Mouse (Mus musculus): ENCODE results near the gene S100pbp. TPM values are rescaled to one million over a fixed set of nuclear protein-coding genes. Genes with fewer than 3 reads are reported as not detected.
"Not testable (repeated sequence)": the region's sequence is repeated elsewhere in the genome, so short reads cannot be mapped to it uniquely, and the experiment has no call there.

Gene S100pbp
- polyA plus RNA-seq, 1 experiment from 2014 or later: 20.3 TPM

DNA sequence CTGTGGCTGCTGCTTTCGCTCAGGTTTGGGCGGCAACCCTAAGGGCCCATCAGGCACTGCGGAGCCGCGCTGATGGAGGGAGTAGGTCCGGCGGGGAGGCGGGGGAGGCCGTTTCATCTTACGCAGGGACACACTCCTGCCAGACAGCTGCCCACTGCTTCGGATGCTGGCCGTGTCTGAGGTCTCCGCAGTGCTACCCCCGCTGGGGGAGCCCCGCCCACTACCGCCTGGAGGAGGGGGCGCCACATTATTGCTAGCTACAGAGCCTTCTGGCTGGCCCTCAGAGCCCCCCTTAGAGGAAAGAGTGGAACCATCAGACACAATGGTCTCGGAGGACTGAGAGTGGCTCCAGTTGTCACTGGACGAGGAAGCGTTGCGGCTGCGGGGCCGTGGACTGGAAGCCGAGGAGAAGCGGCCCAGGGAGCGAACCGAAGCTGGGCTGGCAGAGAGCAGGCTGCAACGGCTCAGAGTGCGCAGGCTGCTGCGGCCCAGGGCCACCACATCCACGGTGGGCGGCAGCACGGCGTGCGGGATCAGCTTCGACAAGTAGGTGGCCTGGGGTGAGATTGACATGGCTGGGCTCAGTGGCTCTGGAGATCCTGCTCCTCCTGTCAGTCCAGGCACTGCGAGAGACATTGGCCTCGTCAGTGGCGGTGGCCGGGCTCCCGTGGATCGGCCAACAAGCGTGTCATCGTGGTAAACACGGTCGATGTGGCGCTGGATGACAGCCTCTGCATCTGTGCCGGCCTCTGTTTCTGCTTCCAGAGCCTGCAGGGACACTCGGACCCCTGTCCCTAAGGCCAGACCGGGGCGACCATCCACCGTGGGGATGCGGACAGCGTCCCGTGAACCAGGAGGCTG is 34.1 kb upstream of the S100pbp start:
- no peak overlapping the region for H3K9ac ChIP-seq (replicated peaks; ENCODE audit: low read depth, low read length)
- 45% methylated on average over 55 of the region's 55 CpGs for WGBS
- no peaks in the 10 kb centered on the region for H3K9me3 ChIP-seq (ENCODE audit: control insufficient read depth, low read depth, low read length)
- H3K4me2 ChIP-seq (replicated peaks; ENCODE audit: low read depth, low read length): peak overlapping the region; percentile 37
- H3K4me1 ChIP-seq (ENCODE audit: control insufficient read depth, insufficient read depth, low read length): peaks cover 28% of the 10 kb centered on the region
- H3K27me3 ChIP-seq (ENCODE audit: control insufficient read depth, insufficient read depth, low read length): no peaks in the 10 kb centered on the region
- peaks cover 54% of the 10 kb centered on the region for H3K36me3 ChIP-seq (ENCODE audit: control insufficient read depth, insufficient read depth, low read length)
- no peak overlapping the region for H3K27ac ChIP-seq (ENCODE audit: low read length)
- H3K4me3 ChIP-seq (ENCODE audit: low read depth, low read length): peak overlapping the region; percentile 15
- peak; percentile 25; the same call in 1 of the 2 replicates for ATAC-seq (ENCODE audit: insufficient number of reproducible peaks, insufficient read depth, low FRiP score, low read depth)

DNA sequence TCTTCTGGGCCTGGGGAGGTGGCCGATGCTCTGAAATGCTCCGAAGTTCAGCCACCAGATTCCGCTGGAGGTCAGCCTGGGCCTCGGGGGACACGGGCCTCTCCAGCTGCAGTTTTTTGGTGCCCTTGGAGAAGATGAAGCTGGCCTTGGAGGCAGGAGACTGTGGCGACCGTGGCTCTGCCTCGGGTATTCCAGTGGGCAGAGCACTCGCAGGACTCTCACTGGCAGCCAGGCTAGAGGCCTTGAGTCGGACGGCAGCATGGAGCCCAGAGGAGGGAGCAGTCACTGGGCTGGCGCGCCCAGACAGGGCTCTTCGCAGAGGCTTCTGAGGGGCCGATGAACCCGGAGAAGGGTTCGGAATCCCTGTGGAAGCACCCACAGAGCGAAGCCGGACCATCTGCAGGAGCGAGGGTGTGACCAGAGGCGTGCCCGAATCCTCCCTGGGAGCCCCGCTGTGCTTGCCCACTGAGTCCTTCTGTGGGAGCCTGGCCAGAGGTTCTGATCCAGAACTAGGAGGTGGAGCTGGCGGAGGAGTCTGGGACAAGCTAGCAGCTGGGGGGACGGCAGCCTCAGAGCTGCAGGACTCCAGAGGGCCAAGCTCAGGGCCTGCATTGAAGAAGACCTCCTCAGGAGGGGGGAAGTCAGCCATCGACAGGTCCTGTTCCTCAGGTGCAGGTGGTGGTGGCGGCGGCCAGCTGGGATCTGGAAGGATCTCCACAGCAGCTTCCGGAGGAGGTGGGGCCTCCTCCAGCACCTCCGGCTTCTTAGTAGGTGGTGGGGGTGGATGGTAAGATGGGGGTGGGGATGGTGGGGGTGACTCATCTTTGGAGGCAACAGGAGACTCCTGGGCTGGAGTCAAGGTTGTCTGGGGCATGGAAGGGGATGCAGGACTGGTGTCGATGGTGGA is 32.7 kb upstream of the S100pbp start:
- Histone ChIP-seq H3K36me3 (ENCODE audit: control insufficient read depth, insufficient read depth, low read length) (peaks cover 66% of the 10 kb centered on the region), H3K4me1 (ENCODE audit: control insufficient read depth, insufficient read depth, low read length) (peaks cover 18% of the 10 kb centered on the region), H3K9ac (replicated peaks; ENCODE audit: low read depth, low read length) (no peak overlapping the region), H3K27me3 (ENCODE audit: control insufficient read depth, insufficient read depth, low read length) (no peaks in the 10 kb centered on the region), H3K27ac (ENCODE audit: low read length) (no peak overlapping the region), H3K4me2 (replicated peaks; ENCODE audit: low read depth, low read length) (no peak overlapping the region), H3K9me3 (ENCODE audit: control insufficient read depth, low read depth, low read length) (no peaks in the 10 kb centered on the region), H3K4me3 (ENCODE audit: low read depth, low read length) (no peak overlapping the region)
- WGBS: 75% methylated on average over 29 of the region's 31 CpGs
- no peak for ATAC-seq (ENCODE audit: insufficient number of reproducible peaks, insufficient read depth, low FRiP score, low read depth)

DNA sequence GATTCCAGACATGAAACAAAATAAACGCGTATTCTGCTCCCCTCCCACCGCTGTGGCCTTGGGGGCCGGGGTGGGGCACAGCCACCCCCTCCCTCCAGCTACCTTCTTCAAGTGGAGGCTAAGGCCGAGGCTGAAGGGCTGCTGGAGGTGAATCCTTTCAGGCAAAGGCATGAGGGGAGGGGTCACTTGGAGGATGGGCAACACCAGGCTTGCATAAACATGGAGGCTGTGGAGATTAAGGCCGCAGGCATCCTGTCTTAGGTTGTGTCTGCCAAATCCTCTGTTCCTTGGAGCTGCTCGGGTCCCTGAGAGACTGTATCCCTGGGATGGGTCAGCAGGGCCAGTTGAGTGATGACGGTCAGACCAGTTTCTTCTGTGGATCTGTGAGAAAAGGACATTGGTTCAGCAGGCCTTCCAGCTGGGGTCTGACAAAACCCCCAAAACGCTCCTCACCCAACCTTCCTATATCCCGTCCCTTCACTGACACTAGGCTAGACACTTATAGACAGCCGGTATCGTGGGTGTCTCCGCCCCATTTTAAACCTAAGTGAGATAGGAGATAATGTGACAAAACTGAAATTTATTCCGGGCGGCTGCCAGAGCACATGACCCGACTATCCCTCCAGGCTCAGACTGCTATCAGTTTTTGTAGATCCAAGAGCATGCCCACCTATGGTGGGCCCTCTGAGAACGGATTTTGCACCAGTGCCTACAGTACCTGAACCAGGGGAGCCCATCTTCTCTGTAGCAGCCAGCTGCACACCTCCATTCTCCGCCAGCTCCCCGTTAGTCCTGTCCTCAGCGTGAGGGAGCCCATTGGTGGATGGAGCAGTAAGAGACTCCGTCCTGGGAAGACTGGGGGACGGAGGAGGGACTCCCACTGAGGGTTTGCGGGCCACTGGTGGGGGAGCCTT is 31.8 kb upstream of the S100pbp start:
- Histone ChIP-seq H3K4me1 (ENCODE audit: control insufficient read depth, insufficient read depth, low read length) (peaks cover 9% of the 10 kb centered on the region), H3K4me3 (ENCODE audit: low read depth, low read length) (no peak overlapping the region), H3K27ac (ENCODE audit: low read length) (no peak overlapping the region), H3K9me3 (ENCODE audit: control insufficient read depth, low read depth, low read length) (no peaks in the 10 kb centered on the region), H3K27me3 (ENCODE audit: control insufficient read depth, insufficient read depth, low read length) (no peaks in the 10 kb centered on the region), H3K4me2 (replicated peaks; ENCODE audit: low read depth, low read length) (no peak overlapping the region), H3K36me3 (ENCODE audit: control insufficient read depth, insufficient read depth, low read length) (peaks cover 75% of the 10 kb centered on the region), H3K9ac (replicated peaks; ENCODE audit: low read depth, low read length) (no peak overlapping the region)
- 70% methylated on average over 23 of the region's 23 CpGs for WGBS
- ATAC-seq (ENCODE audit: insufficient number of reproducible peaks, insufficient read depth, low FRiP score, low read depth): no peak

DNA sequence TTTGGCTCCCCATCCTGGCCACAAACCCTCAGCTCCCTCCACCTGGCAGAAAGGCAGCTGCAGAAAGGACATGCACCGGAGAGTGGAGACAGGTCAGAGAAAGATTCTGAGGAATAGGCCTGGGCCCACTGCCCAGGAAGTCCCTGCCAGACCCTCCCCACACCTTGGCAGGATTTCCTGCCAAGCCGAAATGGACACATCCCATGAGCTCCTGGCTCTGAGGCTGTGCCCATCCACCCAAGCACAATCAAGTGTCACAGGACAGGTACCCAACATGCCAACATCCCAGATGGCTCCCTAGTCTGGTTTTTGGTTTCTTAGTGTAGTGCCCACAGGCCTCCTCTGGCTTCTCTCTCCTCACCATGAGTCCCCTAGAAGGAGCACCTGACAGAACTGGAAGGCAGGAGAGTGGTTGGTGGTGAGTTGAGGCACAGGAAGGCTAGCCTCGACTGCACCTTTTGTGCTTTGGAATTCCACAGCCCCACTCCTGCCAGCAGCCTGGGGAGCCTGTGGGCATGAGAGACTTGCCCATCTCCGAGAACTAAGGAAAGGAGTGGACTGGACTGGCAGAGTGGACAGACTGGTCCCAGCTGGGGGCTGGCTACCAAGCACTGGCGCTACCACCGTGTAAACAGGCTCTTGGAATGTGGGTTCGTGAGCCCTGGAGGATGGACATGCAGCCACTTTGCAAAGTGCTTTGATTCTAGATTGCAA is 31.0 kb upstream of the S100pbp start:
- 59% methylated on average over 7 of the region's 7 CpGs for WGBS
- no peak for ATAC-seq (ENCODE audit: insufficient number of reproducible peaks, insufficient read depth, low FRiP score, low read depth)
- Histone ChIP-seq H3K9ac (replicated peaks; ENCODE audit: low read depth, low read length) (no peak overlapping the region), H3K4me3 (ENCODE audit: low read depth, low read length) (no peak overlapping the region), H3K9me3 (ENCODE audit: control insufficient read depth, low read depth, low read length) (no peaks in the 10 kb centered on the region), H3K27me3 (ENCODE audit: control insufficient read depth, insufficient read depth, low read length) (no peaks in the 10 kb centered on the region), H3K4me1 (ENCODE audit: control insufficient read depth, insufficient read depth, low read length) (0 out of 2 replicates have a peak, but pooled peaks cover 5% of the 10 kb centered on the region), H3K27ac (ENCODE audit: low read length) (no peak overlapping the region), H3K4me2 (replicated peaks; ENCODE audit: low read depth, low read length) (no peak overlapping the region), H3K36me3 (ENCODE audit: control insufficient read depth, insufficient read depth, low read length) (peaks cover 77% of the 10 kb centered on the region)

DNA sequence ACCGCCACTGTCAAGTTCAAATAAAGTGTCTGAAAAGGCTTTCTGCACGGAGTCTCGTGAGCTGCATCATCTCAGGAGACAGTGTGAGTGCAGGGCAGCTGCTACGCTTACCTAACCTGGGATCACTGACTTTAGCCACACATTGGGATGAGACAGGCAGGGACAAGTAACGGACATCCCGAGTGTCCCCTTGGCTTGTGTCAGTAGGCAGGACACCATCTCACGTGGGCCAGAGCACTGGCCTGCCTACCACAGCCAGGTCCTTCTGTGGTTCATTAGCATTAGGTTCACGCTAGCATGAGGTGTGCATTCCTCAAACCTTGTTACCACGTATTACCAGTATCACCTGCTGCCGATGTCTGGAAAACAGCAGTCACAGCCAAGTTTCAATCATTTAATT is 29.7 kb upstream of the S100pbp start:
- WGBS: 90% methylated on average over 10 of the region's 10 CpGs
- Histone ChIP-seq H3K9me3 (ENCODE audit: control insufficient read depth, low read depth, low read length) (no peaks in the 10 kb centered on the region), H3K4me1 (ENCODE audit: control insufficient read depth, insufficient read depth, low read length) (0 out of 2 replicates have a peak, but pooled peaks cover 5% of the 10 kb centered on the region), H3K27me3 (ENCODE audit: control insufficient read depth, insufficient read depth, low read length) (no peaks in the 10 kb centered on the region), H3K9ac (replicated peaks; ENCODE audit: low read depth, low read length) (no peak overlapping the region), H3K4me2 (replicated peaks; ENCODE audit: low read depth, low read length) (no peak overlapping the region), H3K4me3 (ENCODE audit: low read depth, low read length) (no peak overlapping the region), H3K27ac (ENCODE audit: low read length) (no peak overlapping the region), H3K36me3 (ENCODE audit: control insufficient read depth, insufficient read depth, low read length) (peaks cover 79% of the 10 kb centered on the region)
- ATAC-seq (ENCODE audit: insufficient number of reproducible peaks, insufficient read depth, low FRiP score, low read depth): no peak

DNA sequence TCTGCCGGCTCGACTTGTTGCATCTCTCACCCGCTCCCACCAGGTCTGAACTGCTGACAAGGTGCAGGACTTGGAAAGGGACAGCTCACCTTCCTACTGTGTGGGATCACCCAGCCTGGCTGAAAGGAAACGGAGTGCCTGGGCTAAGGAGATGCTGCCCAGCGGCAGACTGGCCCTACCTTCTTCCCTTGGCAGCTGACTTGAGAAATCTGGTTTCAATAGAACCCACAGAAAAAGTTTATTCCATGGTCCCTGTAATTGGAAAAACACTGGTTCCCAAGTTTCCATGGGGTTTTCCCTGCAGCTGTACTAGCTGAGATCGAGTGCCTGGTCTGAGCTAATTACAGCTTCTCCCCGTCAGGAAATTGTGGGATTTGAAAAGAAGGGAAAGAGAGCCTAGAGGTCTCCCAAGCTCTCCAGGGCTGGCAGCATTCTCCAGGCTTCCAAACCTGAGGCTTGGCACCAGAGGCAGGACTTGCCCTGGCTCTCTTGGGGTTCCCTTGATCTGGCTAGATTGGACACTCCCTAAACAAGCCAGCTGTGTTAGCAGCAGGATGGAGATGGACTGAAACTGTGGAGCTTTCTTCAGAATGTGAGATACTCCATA is 29.1 kb upstream of the S100pbp start:
- Histone ChIP-seq H3K9me3 (ENCODE audit: control insufficient read depth, low read depth, low read length) (no peaks in the 10 kb centered on the region), H3K4me1 (ENCODE audit: control insufficient read depth, insufficient read depth, low read length) (0 out of 2 replicates have a peak, but pooled peaks cover 5% of the 10 kb centered on the region), H3K27me3 (ENCODE audit: control insufficient read depth, insufficient read depth, low read length) (no peaks in the 10 kb centered on the region), H3K9ac (replicated peaks; ENCODE audit: low read depth, low read length) (no peak overlapping the region), H3K27ac (ENCODE audit: low read length) (no peak overlapping the region), H3K36me3 (ENCODE audit: control insufficient read depth, insufficient read depth, low read length) (peaks cover 79% of the 10 kb centered on the region), H3K4me2 (replicated peaks; ENCODE audit: low read depth, low read length) (no peak overlapping the region), H3K4me3 (ENCODE audit: low read depth, low read length) (no peak overlapping the region)
- ATAC-seq (ENCODE audit: insufficient number of reproducible peaks, insufficient read depth, low FRiP score, low read depth): no peak
- 78% methylated on average over 7 of the region's 7 CpGs for WGBS

DNA sequence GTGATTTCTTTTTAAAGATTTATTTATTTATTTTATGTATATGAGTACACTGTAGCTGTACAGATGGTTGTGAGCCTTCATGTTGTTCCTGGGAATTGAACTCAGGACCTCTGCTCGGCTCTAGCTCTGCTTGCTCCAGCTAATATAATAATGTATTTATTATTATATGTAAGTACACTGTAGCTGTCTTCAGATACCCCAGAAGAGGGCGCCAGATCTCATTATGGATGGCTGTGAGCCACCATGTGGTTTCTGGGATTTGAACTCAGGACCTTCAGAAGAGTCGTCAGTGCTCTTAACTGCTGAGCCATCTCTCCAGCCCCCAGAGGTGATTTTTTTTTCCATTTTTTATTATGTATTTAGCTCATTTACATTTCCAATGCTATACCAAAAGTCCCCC is 23.0 kb upstream of the S100pbp start:
- 69% methylated on average over 3 of the region's 3 CpGs for WGBS
- not testable (repeated sequence) for ATAC-seq (ENCODE audit: insufficient number of reproducible peaks, insufficient read depth, low FRiP score, low read depth)
- peaks cover 58% of the 10 kb centered on the region for H3K36me3 ChIP-seq (ENCODE audit: control insufficient read depth, insufficient read depth, low read length)

More for the DNA sequence above, 23.0 kb upstream of the S100pbp start:
- H3K27ac ChIP-seq (ENCODE audit: low read length); H3K9ac ChIP-seq (replicated peaks; ENCODE audit: low read depth, low read length); H3K4me1 ChIP-seq (ENCODE audit: control insufficient read depth, insufficient read depth, low read length); H3K4me3 ChIP-seq (ENCODE audit: low read depth, low read length); H3K4me2 ChIP-seq (replicated peaks; ENCODE audit: low read depth, low read length); H3K27me3 ChIP-seq (ENCODE audit: control insufficient read depth, insufficient read depth, low read length); H3K9me3 ChIP-seq (ENCODE audit: control insufficient read depth, low read depth, low read length): not testable (repeated sequence)

All from stomach, embryonic 14.5 days (tissue).